Mouse (Mus musculus) erythroblast, embryonic 14.5 days (primary cell): ENCODE measurements around the gene Rbfox2.

Experiments used
- GATA1 ChIP-seq: IDR thresholded peaks from 2 replicates; pipeline ENCODE4 v1.6.1; 2012; ENCODE audit warnings: low read length, inconsistent platforms, mixed read lengths
- TAL1 ChIP-seq: IDR thresholded peaks from 3 replicates; pipeline ENCODE4 v1.6.1; 2012; ENCODE audit warnings: low read length, inconsistent platforms, mixed read lengths

DNA sequence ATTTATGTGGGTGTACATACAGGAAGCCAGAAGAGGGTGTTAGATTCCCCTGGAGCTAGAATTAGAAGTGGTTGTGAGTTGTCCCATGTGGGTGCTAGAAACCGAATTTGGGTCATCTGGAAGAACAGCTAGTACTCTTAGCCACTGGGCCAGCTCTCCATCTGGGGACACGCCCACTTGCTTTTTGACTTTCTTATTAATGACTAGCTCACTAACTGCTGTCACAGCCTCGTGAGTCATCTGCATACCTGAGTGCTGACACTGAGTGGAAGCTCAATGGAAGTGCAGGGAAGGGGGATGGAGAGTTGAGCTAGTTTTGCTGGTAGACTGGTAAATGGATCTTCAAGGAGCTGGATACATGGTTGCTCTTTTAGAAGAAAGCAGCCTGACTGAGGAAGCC, 230.3 kb downstream of the Rbfox2 start:
- no peak for TF ChIP-seq GATA1
- no peak for TF ChIP-seq TAL1
